Comparison of ENCODE assay signal across 9 mouse cellular contexts in genomic region chr10:83069791-83070190, GRCm38 (mm10).
DNase-seq lines count a peak whose midpoint lies in the region; ATAC-seq and TF ChIP-seq lines count a peak whose summit lies in the region.
"Had no signal": no experiment of that assay in that cellular context is flagged by ENCODE, and none has a peak within 500 bp of the region (broad histone marks: within the 10 kb centered on the region; RNA-seq: fewer than 3 reads in every experiment).

No protein-coding gene starts in this region.

- H3K79me2 ChIP-seq in C2C12 (ENCODE audit: control insufficient read depth, insufficient read depth), result peaks cover 58% of the 10 kb centered on the region

- no peak overlapping the region for H3K4me2 ChIP-seq in heart, embryonic 11.5 days
- H3K4me2 ChIP-seq in intestine, postnatal 0 days (replicated peaks; ENCODE audit: low read depth), result no peak overlapping the region
- H3K4me2 ChIP-seq: hindbrain, embryonic 12.5 days had no signal

- H3K27ac ChIP-seq in heart, embryonic 11.5 days (ENCODE audit: low read depth, low read length), result no peak overlapping the region
- no peak overlapping the region for H3K27ac ChIP-seq in intestine, postnatal 0 days (ENCODE audit: low read depth, low read length)
- H3K27ac ChIP-seq: hindbrain, embryonic 12.5 days had no signal

- peak; percentile 36 to 70 for DNase-seq in heart, adult 18-20 months
- DNase-seq in brain, adult 2 months (ENCODE audit: low read depth, low spot score), result peak; percentile 31
- DNase-seq in B cell, adult 2 months, result no peak
- DNase-seq in cerebellum, adult 11 months, result no peak
- no peak for DNase-seq in layer of hippocampus, postnatal 36 days

- H3K9me3 ChIP-seq in heart, embryonic 11.5 days (replicated peaks; ENCODE audit: control insufficient read depth, low read length), result no peaks in the 10 kb centered on the region
- no peaks in the 10 kb centered on the region for H3K9me3 ChIP-seq in intestine, postnatal 0 days (ENCODE audit: control insufficient read depth)
- H3K9me3 ChIP-seq: hindbrain, embryonic 12.5 days had no signal

- H3K79me3 ChIP-seq in C2C12 (ENCODE audit: low read depth), result peaks cover 3% of the 10 kb centered on the region

- H3K27me3 ChIP-seq in heart, embryonic 11.5 days (ENCODE audit: control insufficient read depth, insufficient read depth, low read length), result 0 out of 2 replicates have a peak, but pooled peaks cover 4% of the 10 kb centered on the region
- no peaks in the 10 kb centered on the region for H3K27me3 ChIP-seq in C2C12 (ENCODE audit: control insufficient read depth, insufficient read depth, insufficient read length)
- H3K27me3 ChIP-seq in intestine, postnatal 0 days (replicated peaks; ENCODE audit: control insufficient read depth, insufficient read depth, low read length), result no peaks in the 10 kb centered on the region
- H3K27me3 ChIP-seq: hindbrain, embryonic 12.5 days had no signal

- H3K4me3 ChIP-seq in heart, embryonic 11.5 days (ENCODE audit: low read depth, low read length), result no peak overlapping the region
- H3K4me3 ChIP-seq in C2C12 (ENCODE audit: insufficient read depth, poor library complexity, severe bottlenecking), result no peak overlapping the region
- no peak overlapping the region for H3K4me3 ChIP-seq in intestine, postnatal 0 days (ENCODE audit: low read depth, low read length)
- H3K4me3 ChIP-seq: hindbrain, embryonic 12.5 days had no signal

- no peak for TF ChIP-seq CTCF in C2C12 (IDR thresholded peaks at IDR 0.05; ENCODE audit: control insufficient read depth, insufficient read depth, insufficient read length)
- no peak for TF ChIP-seq CTCF in intestine, postnatal 0 days (IDR thresholded peaks at IDR 0.05; ENCODE audit: low read depth)

- ATAC-seq in heart, embryonic 11.5 days (replicated peaks; ENCODE audit: insufficient number of reproducible peaks, low FRiP score, low TSS enrichment), result no peak
- peak; percentile 58; the same call in 1 of the 2 replicates for ATAC-seq in intestine, postnatal 0 days

- no peak overlapping the region for H3K9ac ChIP-seq in heart, embryonic 11.5 days (ENCODE audit: low read depth, low read length)
- no peak overlapping the region for H3K9ac ChIP-seq in intestine, postnatal 0 days (ENCODE audit: low read depth, low read length)
- H3K9ac ChIP-seq: hindbrain, embryonic 12.5 days had no signal

- H3K36me3 ChIP-seq in heart, embryonic 11.5 days (ENCODE audit: control insufficient read depth, insufficient read depth, low read length), result no peaks in the 10 kb centered on the region
- H3K36me3 ChIP-seq in C2C12 (ENCODE audit: control insufficient read depth, insufficient read depth), result no peaks in the 10 kb centered on the region
- H3K36me3 ChIP-seq in intestine, postnatal 0 days (ENCODE audit: control insufficient read depth, insufficient read depth), result no peaks in the 10 kb centered on the region
- H3K36me3 ChIP-seq: hindbrain, embryonic 12.5 days had no signal

- no peak overlapping the region for H3ac ChIP-seq in C2C12 (ENCODE audit: control insufficient read depth, insufficient read length, low read depth)

- peaks cover 32% of the 10 kb centered on the region for H3K4me1 ChIP-seq in heart, embryonic 11.5 days (ENCODE audit: control insufficient read depth, insufficient read depth, low read length)
- no peaks in the 10 kb centered on the region for H3K4me1 ChIP-seq in intestine, postnatal 0 days (replicated peaks; ENCODE audit: control insufficient read depth, insufficient read depth, low read length)

- WGBS in heart, embryonic 11.5 days (ENCODE audit: insufficient replicate concordance), result 12% methylated on average over 5 of the region's 5 CpGs
- 16% methylated on average over 5 of the region's 5 CpGs for WGBS in intestine, postnatal 0 days

TF ChIP-seq in C2C12, 6 proteins besides CTCF, POLR2A, EP300 and RAD21:
- TF ChIP-seq CEBPB (IDR thresholded peaks at IDR 0.05; ENCODE audit: low read depth) (peak; percentile 27), MYOD1 (IDR thresholded peaks at IDR 0.05; ENCODE audit: control insufficient read depth, insufficient read length, low read depth) (peak; percentile 51), USF1 (IDR thresholded peaks at IDR 0.05; ENCODE audit: low read depth) (no peak), FOSL1 (IDR thresholded peaks at IDR 0.05; ENCODE audit: insufficient read depth, low read length, poor library complexity, severe bottlenecking) (no peak)

Comparison
In these comparisons a context has a peak if more than half of its experiments do, and no peak if none do; other contexts are left out.
1. DNase-seq: peak in heart, adult 18-20 months (2 of 2) and brain, adult 2 months (single experiment); none in B cell, adult 2 months (0 of 2), cerebellum, adult 11 months (single experiment) and layer of hippocampus, postnatal 36 days (0 of 2).